Mouse (Mus musculus) liver, adult 2 months (tissue): ENCODE measurements around the gene Pheta1.

ENCODE experiments used
- CTCF ChIP-seq: fragments of 200-500 bp; IDR thresholded peaks from 2 replicates; pipeline ENCODE4 v1.5.1; 2011; ENCODE audit warnings: low read depth, low read length, control low read depth
- POLR2A ChIP-seq: fragments of 200-500 bp; IDR thresholded peaks from 2 replicates; pipeline ENCODE4 v1.6.1; 2011; ENCODE audit warnings: low read length, control low read depth; ENCODE audit not compliant: insufficient read depth; ENCODE audit errors: extremely low read depth

DNA sequence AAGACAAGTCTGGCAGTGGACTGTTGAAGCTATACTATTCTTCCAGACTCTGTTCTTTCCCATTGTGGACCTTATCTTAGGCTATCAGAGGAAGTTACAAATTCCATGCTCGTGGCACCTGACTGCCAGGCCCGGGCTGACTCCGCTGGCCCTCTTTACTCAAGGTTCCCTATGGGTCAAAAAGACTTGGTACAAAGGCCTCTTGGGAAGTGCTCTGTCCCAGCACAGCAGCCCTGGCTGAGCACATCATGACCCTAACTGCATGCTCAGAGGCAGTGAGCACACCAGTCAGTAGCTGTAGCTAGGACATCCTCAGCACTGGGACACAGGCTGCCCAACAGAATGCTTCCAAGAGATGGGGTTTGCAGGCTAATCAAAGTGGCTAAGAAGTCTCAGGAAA lies 28.1 kb upstream of the Pheta1 start:
- TF ChIP-seq POLR2A (no peak), CTCF (no peak)
